Mouse (Mus musculus): ENCODE results near the gene Bet1l.

DNA sequence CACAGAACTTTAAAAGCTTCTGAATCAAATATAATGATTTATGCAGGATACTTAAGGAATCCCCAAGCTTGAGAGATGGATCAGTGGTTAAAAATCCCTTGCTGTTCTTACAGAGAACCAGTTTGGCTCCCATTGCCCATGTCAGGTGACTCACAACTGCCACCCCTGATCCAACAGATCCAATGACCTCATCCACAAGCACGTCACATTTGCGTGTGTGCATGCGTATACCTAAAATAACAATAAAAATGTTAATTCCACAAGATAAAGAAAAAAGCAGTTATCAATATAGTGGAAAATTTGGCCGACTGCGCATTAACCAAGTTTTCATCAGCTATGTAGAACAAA is 36.1 kb downstream of the Bet1l start:
- no peak for TF ChIP-seq EP300 (IDR thresholded peaks at IDR 0.05; ENCODE audit: low read depth)
- no peak for TF ChIP-seq CTCF (IDR thresholded peaks at IDR 0.05; ENCODE audit: low read depth)
